Mouse (Mus musculus): Measurements from ENCODE around the gene Rhog. TPM values are rescaled to one million over a fixed set of nuclear protein-coding genes. Genes with fewer than 3 reads are reported as not detected.
A peak's percentile ranks its signal among the peaks of the same experiment; 100 is the strongest.

The Rhog gene
- polyA plus RNA-seq, 2 experiments = 31.4 to 53.4 TPM

DNA sequence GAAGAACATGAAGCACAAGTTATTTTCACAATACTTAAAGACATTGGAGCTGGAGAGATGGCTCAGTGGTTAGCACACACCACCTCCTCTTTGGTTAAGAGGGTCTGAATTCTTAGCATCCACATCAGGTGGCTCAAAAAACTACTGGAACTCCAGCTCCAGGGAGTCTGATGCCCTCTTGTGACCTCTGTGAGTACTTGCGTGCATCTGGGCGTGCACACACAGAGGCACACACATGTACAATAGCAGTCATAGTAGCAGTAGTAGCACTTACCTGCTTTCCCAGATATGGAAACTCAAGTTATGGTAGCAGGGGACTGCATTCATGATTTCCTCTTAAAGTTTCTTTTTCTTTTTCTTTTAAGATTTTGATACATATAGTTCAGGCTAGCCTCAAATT is 7.2 kb upstream of the Rhog start:
- peaks cover 12% of the 10 kb centered on the region in 2 experiments for H3K4me1 ChIP-seq (replicated peaks; ENCODE audit: control insufficient read depth in 2 of 2, insufficient read depth in 2 of 2, low read length in 1 of 2)
- WGBS (ENCODE audit: insufficient replicate concordance) = 92% methylated on average over 2 of the region's 2 CpGs
- ATAC-seq (ENCODE audit: insufficient read depth) (no peak), DNase-seq (ENCODE audit: low read depth in 3 of 3, low spot score in 3 of 3) (no peak)
- H3K4me3 ChIP-seq (ENCODE audit: insufficient read depth in 1 of 2, low read depth in 2 of 2, low read length in 2 of 2) = no peak overlapping the region
- H3K36me3 ChIP-seq (replicated peaks; ENCODE audit: control insufficient read depth, insufficient read depth, low read depth) = no peaks in the 10 kb centered on the region
- no peaks in the 10 kb centered on the region for H3K9me3 ChIP-seq (ENCODE audit: control insufficient read depth, low read length)
- TF ChIP-seq CTCF (IDR thresholded peaks at IDR 0.05; ENCODE audit: low read depth) = peak; percentile 40; the same call in 1 of the 2 replicates
- TF ChIP-seq EP300 (IDR thresholded peaks at IDR 0.05; ENCODE audit: low read depth) = no peak
- H3K4me2 ChIP-seq (ENCODE audit: low read depth) = no peak overlapping the region
- no peak overlapping the region for H3K9ac ChIP-seq (replicated peaks)
- no peaks in the 10 kb centered on the region for H3K27me3 ChIP-seq (ENCODE audit: control insufficient read depth, insufficient read depth, low read length)
- H3K27ac ChIP-seq = no peak overlapping the region

DNA sequence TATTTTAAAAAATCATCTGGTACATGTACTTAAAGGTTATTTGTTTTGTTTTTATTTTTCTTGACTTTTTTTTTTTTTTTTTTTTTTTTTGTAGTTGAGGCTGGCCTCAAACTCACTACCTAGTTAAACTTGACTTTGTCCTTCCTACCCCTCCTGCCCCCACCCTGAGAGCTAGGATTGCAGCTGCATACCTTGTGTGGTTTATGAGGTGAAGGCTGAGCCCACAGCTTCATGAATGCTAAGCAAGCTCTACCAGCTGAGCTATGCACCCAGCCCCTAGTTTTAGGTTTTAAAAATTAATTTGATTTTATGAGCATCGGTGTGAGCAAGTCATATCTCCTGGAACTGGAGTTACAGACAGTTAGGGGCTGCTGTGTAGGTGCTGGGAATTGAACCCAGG is 4.7 kb upstream of the Rhog start:
- peaks cover 0 to 5% of the 10 kb centered on the region in 2 experiments; a peak in 2 of 4 replicates for H3K4me1 ChIP-seq (replicated peaks; ENCODE audit: control insufficient read depth in 2 of 2, insufficient read depth in 2 of 2, low read length in 1 of 2)

DNA sequence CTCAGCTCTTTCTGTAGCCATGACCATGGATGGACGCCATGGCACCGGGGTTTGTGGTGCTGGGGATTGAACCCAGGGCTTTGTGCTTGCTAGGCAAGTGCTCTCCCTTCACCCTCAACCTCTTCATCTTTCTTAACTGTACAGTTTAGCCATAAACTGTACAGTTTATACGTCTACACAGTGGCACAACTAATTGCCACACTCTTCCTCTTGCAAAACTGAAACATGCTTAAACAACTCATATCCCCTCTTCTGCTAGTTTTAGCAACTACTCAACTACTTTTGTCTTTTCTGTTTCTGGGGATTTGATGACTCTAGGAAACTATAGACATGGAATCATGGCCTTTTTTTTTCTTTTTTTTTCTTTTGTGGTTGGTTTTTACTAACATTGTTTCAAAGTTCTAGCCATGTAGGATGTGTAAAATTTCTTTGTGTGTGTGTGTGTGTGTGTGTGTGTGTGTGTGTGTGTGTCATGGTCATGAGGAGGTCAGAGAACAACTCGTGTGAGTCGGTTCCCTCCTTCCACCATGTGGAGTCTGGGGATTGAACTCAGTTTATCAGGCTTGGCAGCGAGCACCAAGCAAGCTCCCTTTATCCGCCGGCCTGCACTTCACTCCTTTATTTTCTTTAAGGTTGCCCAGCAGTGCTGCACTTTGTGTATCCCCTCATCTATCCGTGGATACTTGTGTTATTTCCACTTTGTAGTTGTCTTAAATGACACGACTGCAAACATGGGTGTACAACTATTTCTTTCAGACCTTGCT is 4.0 kb upstream of the Rhog start:
- DNase-seq (ENCODE audit: low read depth in 3 of 3, low spot score in 3 of 3) (no peak), ATAC-seq (ENCODE audit: insufficient read depth) (no peak)
- 63% methylated on average over 10 of the region's 10 CpGs for WGBS (ENCODE audit: insufficient replicate concordance)
- H3K9ac ChIP-seq (replicated peaks) = no peak overlapping the region
- H3K9me3 ChIP-seq (ENCODE audit: control insufficient read depth, low read length) = no peaks in the 10 kb centered on the region
- no peak overlapping the region for H3K27ac ChIP-seq
- H3K27me3 ChIP-seq (ENCODE audit: control insufficient read depth, insufficient read depth, low read length) = no peaks in the 10 kb centered on the region
- peaks cover 0 to 2% of the 10 kb centered on the region in 2 experiments; a peak in 1 of 4 replicates for H3K4me1 ChIP-seq (replicated peaks; ENCODE audit: control insufficient read depth in 2 of 2, insufficient read depth in 2 of 2, low read length in 1 of 2)
- TF ChIP-seq CTCF (IDR thresholded peaks at IDR 0.05; ENCODE audit: low read depth) = no peak
- TF ChIP-seq EP300 (IDR thresholded peaks at IDR 0.05; ENCODE audit: low read depth) = no peak
- no peak overlapping the region for H3K4me3 ChIP-seq (ENCODE audit: insufficient read depth in 1 of 2, low read depth in 2 of 2, low read length in 2 of 2)
- no peaks in the 10 kb centered on the region for H3K36me3 ChIP-seq (replicated peaks; ENCODE audit: control insufficient read depth, insufficient read depth, low read depth)
- no peak overlapping the region for H3K4me2 ChIP-seq (ENCODE audit: low read depth)

More for the DNA sequence above, 4.7 kb upstream of the Rhog start:
- no peak for DNase-seq (ENCODE audit: low read depth in 3 of 3, low spot score in 3 of 3)
- no peaks in the 10 kb centered on the region for H3K27me3 ChIP-seq (ENCODE audit: control insufficient read depth, insufficient read depth, low read length)
- H3K27ac ChIP-seq = no peak overlapping the region
- H3K9me3 ChIP-seq (ENCODE audit: control insufficient read depth, low read length) = no peaks in the 10 kb centered on the region
- TF ChIP-seq CTCF (IDR thresholded peaks at IDR 0.05; ENCODE audit: low read depth) = no peak
- no peak for TF ChIP-seq EP300 (IDR thresholded peaks at IDR 0.05; ENCODE audit: low read depth)
- no peak overlapping the region for H3K4me2 ChIP-seq (ENCODE audit: low read depth)
- no peak overlapping the region for H3K4me3 ChIP-seq (ENCODE audit: insufficient read depth in 1 of 2, low read depth in 2 of 2, low read length in 2 of 2)
- H3K36me3 ChIP-seq (replicated peaks; ENCODE audit: control insufficient read depth, insufficient read depth, low read depth) = no peaks in the 10 kb centered on the region
- 80% methylated on average over 1 of the region's 1 CpGs for WGBS (ENCODE audit: insufficient replicate concordance)
- no peak for ATAC-seq (ENCODE audit: insufficient read depth)
- H3K9ac ChIP-seq (replicated peaks) = no peak overlapping the region

DNA sequence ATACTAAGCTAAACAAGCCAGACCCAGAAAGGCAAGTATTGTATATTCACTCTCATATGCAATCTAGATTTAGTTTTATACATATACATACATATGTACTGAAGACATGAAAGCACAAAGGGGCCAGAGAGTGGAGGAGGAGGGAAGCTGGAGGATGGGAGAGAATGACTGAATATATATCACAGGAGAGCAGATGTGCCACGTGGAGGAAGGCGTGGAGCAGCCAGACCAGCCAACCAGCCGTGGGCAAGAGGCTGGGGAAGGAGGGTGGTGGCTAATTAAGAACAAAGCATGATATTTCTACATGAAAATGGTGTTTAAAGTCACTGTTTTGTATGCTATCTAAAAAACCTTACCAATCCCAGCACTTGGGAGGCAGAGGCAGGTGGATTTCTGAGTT is 2.9 kb upstream of the Rhog start:
- ATAC-seq (ENCODE audit: insufficient read depth) = 0 out of 2 replicates have a peak, but pooled peaks have one; percentile 32
- no peaks in the 10 kb centered on the region for H3K36me3 ChIP-seq (replicated peaks; ENCODE audit: control insufficient read depth, insufficient read depth, low read depth)
- H3K4me1 ChIP-seq (replicated peaks; ENCODE audit: control insufficient read depth in 2 of 2, insufficient read depth in 2 of 2, low read length in 1 of 2) = peaks cover 7% of the 10 kb centered on the region in 2 experiments
- H3K27me3 ChIP-seq (ENCODE audit: control insufficient read depth, insufficient read depth, low read length) = no peaks in the 10 kb centered on the region
- H3K4me3 ChIP-seq (ENCODE audit: insufficient read depth in 1 of 2, low read depth in 2 of 2, low read length in 2 of 2) = no peak overlapping the region
- H3K4me2 ChIP-seq (ENCODE audit: low read depth) = no peak overlapping the region
- no peak overlapping the region for H3K27ac ChIP-seq
- WGBS (ENCODE audit: insufficient replicate concordance) = 36% methylated on average over 3 of the region's 3 CpGs
- DNase-seq (ENCODE audit: low read depth in 3 of 3, low spot score in 3 of 3) = no peak
- TF ChIP-seq EP300 (IDR thresholded peaks at IDR 0.05; ENCODE audit: low read depth) (no peak), CTCF (IDR thresholded peaks at IDR 0.05; ENCODE audit: low read depth) (no peak)
- no peak overlapping the region for H3K9ac ChIP-seq (replicated peaks)
- no peaks in the 10 kb centered on the region for H3K9me3 ChIP-seq (ENCODE audit: control insufficient read depth, low read length)

DNA sequence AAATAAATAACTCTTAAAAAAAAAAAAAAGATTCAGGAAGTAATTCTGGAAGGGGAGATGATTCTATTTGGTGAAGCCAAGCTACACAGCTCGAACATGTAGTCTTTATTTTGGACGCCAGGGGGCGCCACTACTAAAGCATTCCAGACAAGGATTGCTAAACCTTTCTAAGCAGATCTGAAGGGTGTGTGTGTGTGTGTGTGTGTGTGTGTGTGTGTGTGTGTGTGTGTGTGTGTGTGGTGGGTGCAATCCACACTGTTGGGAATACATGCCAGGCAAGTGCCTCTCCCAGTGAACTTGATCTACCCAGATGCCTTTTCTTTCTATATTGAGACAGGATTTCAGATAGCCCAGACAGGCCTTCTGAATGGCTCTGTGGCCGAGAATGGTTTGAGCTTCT is 2.3 kb upstream of the Rhog start:
- Histone ChIP-seq H3K4me3 (ENCODE audit: insufficient read depth in 1 of 2, low read depth in 2 of 2, low read length in 2 of 2) (no peak overlapping the region), H3K9me3 (ENCODE audit: control insufficient read depth, low read length) (no peaks in the 10 kb centered on the region), H3K4me2 (ENCODE audit: low read depth) (no peak overlapping the region), H3K9ac (replicated peaks) (no peak overlapping the region), H3K36me3 (replicated peaks; ENCODE audit: control insufficient read depth, insufficient read depth, low read depth) (no peaks in the 10 kb centered on the region), H3K27me3 (ENCODE audit: control insufficient read depth, insufficient read depth, low read length) (no peaks in the 10 kb centered on the region), H3K4me1 (replicated peaks; ENCODE audit: control insufficient read depth in 2 of 2, insufficient read depth in 2 of 2, low read length in 1 of 2) (peaks cover 8% of the 10 kb centered on the region in 2 experiments), H3K27ac (no peak overlapping the region)
- TF ChIP-seq EP300 (IDR thresholded peaks at IDR 0.05; ENCODE audit: low read depth) = no peak
- peak; percentile 88 for TF ChIP-seq CTCF (IDR thresholded peaks at IDR 0.05; ENCODE audit: low read depth)
- peak; percentile 59; the same call in 1 of the 2 replicates for ATAC-seq (ENCODE audit: insufficient read depth)
- peak in 2 of 3 experiments; percentile 54 to 61 for DNase-seq (ENCODE audit: low read depth in 3 of 3, low spot score in 3 of 3)
- WGBS (ENCODE audit: insufficient replicate concordance) = 21% methylated on average over 4 of the region's 4 CpGs
